8 mouse cellular contexts compared by ENCODE assay signal in genomic region chr7:28960354-28961046, GRCm38 (mm10). TPM values are rescaled to one million over a fixed set of nuclear protein-coding genes. Genes with fewer than 3 reads are reported as not detected.
DNase-seq lines count a peak whose midpoint lies in the region; ATAC-seq and TF ChIP-seq lines count a peak whose summit lies in the region.

No protein-coding gene starts in this region.

- ATAC-seq in lung, embryonic 14.5 days (ENCODE audit: insufficient read depth) = no peak
- ATAC-seq in neural tube, embryonic 15.5 days (ENCODE audit: low FRiP score) = no peak
- no peak for ATAC-seq in cerebellum, adult (ENCODE audit: insufficient number of reproducible peaks, low FRiP score, low TSS enrichment)

- H3K27me3 ChIP-seq in lung, embryonic 14.5 days (ENCODE audit: insufficient read depth, low read length) = no peaks in the 10 kb centered on the region
- H3K27me3 ChIP-seq in neural tube, embryonic 15.5 days (replicated peaks) = no peaks in the 10 kb centered on the region

- no peaks in the 10 kb centered on the region for H3K9me3 ChIP-seq in lung, embryonic 14.5 days (ENCODE audit: low read depth, low read length)
- H3K9me3 ChIP-seq in neural tube, embryonic 15.5 days (replicated peaks) = no peaks in the 10 kb centered on the region

- TF ChIP-seq POLR2A in embryonic fibroblast, embryonic 13.5 days (IDR thresholded peaks at IDR 0.05; ENCODE audit: low read depth, low read length) = peak; percentile 40

- peaks cover 40% of the 10 kb centered on the region for H3K4me1 ChIP-seq in lung, embryonic 14.5 days (ENCODE audit: insufficient read depth)
- peaks cover 17% of the 10 kb centered on the region for H3K4me1 ChIP-seq in embryonic fibroblast, embryonic 13.5 days (ENCODE audit: control insufficient read depth, insufficient read depth, low read length)
- peaks cover 55% of the 10 kb centered on the region for H3K4me1 ChIP-seq in neural tube, embryonic 15.5 days

- TF ChIP-seq CTCF in lung, embryonic 14.5 days (IDR thresholded peaks at IDR 0.05; ENCODE audit: low read depth) = 0 out of 2 replicates have a peak, but pooled peaks have one; percentile 4
- no peak for TF ChIP-seq CTCF in embryonic fibroblast, embryonic 13.5 days (IDR thresholded peaks at IDR 0.05; ENCODE audit: borderline replicate concordance, insufficient read depth, low read length)

- DNase-seq in lung, embryonic 14.5 days = no peak
- no peak for DNase-seq in lung, postnatal 4 days
- peak; percentile 32 to 70 for DNase-seq in kidney, postnatal 25 days
- DNase-seq in thymus, postnatal 36 days = no peak
- no peak for DNase-seq in gastrocnemius, postnatal 14 days

- peak overlapping the region; percentile 95 for H3K9ac ChIP-seq in lung, embryonic 14.5 days
- H3K9ac ChIP-seq in neural tube, embryonic 15.5 days (replicated peaks) = peak overlapping the region; percentile 98

- H3K4me3 ChIP-seq in lung, embryonic 14.5 days (ENCODE audit: low read depth, low read length) = peak overlapping the region; percentile 99
- peak overlapping the region; percentile 80 for H3K4me3 ChIP-seq in embryonic fibroblast, embryonic 13.5 days (ENCODE audit: insufficient read depth, low read length)
- H3K4me3 ChIP-seq in neural tube, embryonic 15.5 days (replicated peaks) = peak overlapping the region; percentile 99

- WGBS in lung, embryonic 14.5 days = 14% methylated on average over 9 of the region's 9 CpGs
- 31% methylated on average over 9 of the region's 9 CpGs for WGBS in neural tube, embryonic 15.5 days

- intact Hi-C loops in gastrocnemius, postnatal 14 days (cut with DNase I; ENCODE audit: low total_unique reads) = no loop called here

- H3K27ac ChIP-seq in lung, embryonic 14.5 days (ENCODE audit: low read depth) = peak overlapping the region; percentile 76
- peak overlapping the region; percentile 93 for H3K27ac ChIP-seq in embryonic fibroblast, embryonic 13.5 days (ENCODE audit: insufficient read depth, low read length)
- peak overlapping the region; percentile 28; the same call in 1 of the 2 replicates for H3K27ac ChIP-seq in neural tube, embryonic 15.5 days (replicated peaks)

- peak overlapping the region; percentile 92 for H3K4me2 ChIP-seq in lung, embryonic 14.5 days
- H3K4me2 ChIP-seq in neural tube, embryonic 15.5 days = peak overlapping the region; percentile 79

- no peaks in the 10 kb centered on the region for H3K36me3 ChIP-seq in lung, embryonic 14.5 days (ENCODE audit: insufficient read depth)
- no peaks in the 10 kb centered on the region for H3K36me3 ChIP-seq in neural tube, embryonic 15.5 days

RNA-seq across cellular contexts. Expression of gene Actn4, which starts 1.6 kb away (rescaled TPM):
- 266 and 270 TPM in 2 replicates for polyA plus RNA-seq in lung, embryonic 14.5 days (2014; fragmentation: Nextera tagmentation; extraction: Ambion mirVana)
- 446 and 575 TPM in 2 replicates for polyA plus RNA-seq in embryonic fibroblast, embryonic 13.5 days (2011; ENCODE audit: insufficient read length, low read depth, missing spikeins)
- polyA plus RNA-seq in neural tube, embryonic 15.5 days (2015; fragmentation: Nextera tagmentation; extraction: Ambion mirVana) = 141 and 177 TPM in 2 replicates
- 10 to 100 TPM; 68.1 to 85.9 TPM for total RNA-seq in gastrocnemius, postnatal 14 days (2021)

RNA-seq across cellular contexts. Expression of gene Eif3k, which starts 21.2 kb away (rescaled TPM):
- 392 and 398 TPM in 2 replicates for polyA plus RNA-seq in lung, embryonic 14.5 days (2014; fragmentation: Nextera tagmentation; extraction: Ambion mirVana)
- 328 and 347 TPM in 2 replicates for polyA plus RNA-seq in embryonic fibroblast, embryonic 13.5 days (2011; ENCODE audit: insufficient read length, low read depth, missing spikeins)
- 306 and 324 TPM in 2 replicates for polyA plus RNA-seq in neural tube, embryonic 15.5 days (2015; fragmentation: Nextera tagmentation; extraction: Ambion mirVana)
- 100 to 1,000 TPM; 142 to 147 TPM for total RNA-seq in gastrocnemius, postnatal 14 days (2021)

RNA-seq across cellular contexts. Expression of gene Map4k1, which starts 21.4 kb away (rescaled TPM):
- 8.5 and 10.7 TPM in 2 replicates for polyA plus RNA-seq in lung, embryonic 14.5 days (2014; fragmentation: Nextera tagmentation; extraction: Ambion mirVana)
- 2.0 and 2.2 TPM in 2 replicates for polyA plus RNA-seq in embryonic fibroblast, embryonic 13.5 days (2011; ENCODE audit: insufficient read length, low read depth, missing spikeins)
- 10.3 and 19.2 TPM in 2 replicates for polyA plus RNA-seq in neural tube, embryonic 15.5 days (2015; fragmentation: Nextera tagmentation; extraction: Ambion mirVana)
- total RNA-seq in gastrocnemius, postnatal 14 days (2021) = 1 to 10 TPM in 1 of 2 experiments, under 1 TPM in 1; 0.71 to 1.2 TPM

Comparison
In these comparisons a context has a peak if more than half of its experiments do, and no peak if none do; other contexts are left out.
1. DNase-seq: peak in kidney, postnatal 25 days (2 of 2); none in lung, embryonic 14.5 days (single experiment), lung, postnatal 4 days (0 of 2), thymus, postnatal 36 days (0 of 2) and gastrocnemius, postnatal 14 days (single experiment).
2. H3K27ac ChIP-seq: peak in every context shown above with its lines; median percentile 93 in embryonic fibroblast, embryonic 13.5 days; 76 in lung, embryonic 14.5 days; 28 in neural tube, embryonic 15.5 days.
3. Peak in every context shown above with its lines, with median percentiles within 50 percentile points of each other: H3K4me3 ChIP-seq.